Mouse (Mus musculus) intestine, postnatal 0 days (tissue): ENCODE data around the gene Gm4969. TPM values are rescaled to one million over a fixed set of nuclear protein-coding genes. Genes with fewer than 3 reads are reported as not detected.

Experiments used
- ATAC-seq: fragments of 200-750 bp; cut with Nextera tagmentation; 2 replicates; pipeline ENCODE4 v1.8.0; 2017; ENCODE audit warnings: mild to moderate bottlenecking, moderate TSS enrichment, moderate library complexity
- H3K27ac ChIP-seq: fragments of 300-500 bp; sonication (generic); 2 replicates; pipeline ENCODE4 v1.5.1; 2014; ENCODE audit warnings: mild to moderate bottlenecking, low read depth, low read length, moderate library complexity
- H3K27me3 ChIP-seq: fragments of 300-500 bp; sonication (generic); replicated peaks from 2 replicates; pipeline ENCODE4 v1.6.1; 2014; ENCODE audit warnings: low read length, mixed read lengths; ENCODE audit not compliant: control insufficient read depth, insufficient read depth
- H3K36me3 ChIP-seq: fragments of 300-500 bp; sonication (generic); 2 replicates; pipeline ENCODE4 v1.6.1; 2014; ENCODE audit warnings: mild to moderate bottlenecking, moderate library complexity; ENCODE audit not compliant: control insufficient read depth, insufficient read depth
- H3K4me1 ChIP-seq: fragments of 300-500 bp; sonication (generic); replicated peaks from 2 replicates; pipeline ENCODE4 v1.6.1; 2014; ENCODE audit warnings: antibody characterized with exemption, low read length, mixed read lengths; ENCODE audit not compliant: control insufficient read depth, insufficient read depth
- H3K4me2 ChIP-seq: fragments of 300-500 bp; sonication (generic); replicated peaks from 2 replicates; pipeline ENCODE4 v1.6.1; 2014; ENCODE audit warnings: low read depth, mild to moderate bottlenecking, moderate library complexity
- H3K4me3 ChIP-seq: fragments of 300-500 bp; sonication (generic); 2 replicates; pipeline ENCODE4 v1.5.1; 2014; ENCODE audit warnings: low read depth, low read length
- H3K9ac ChIP-seq: fragments of 300-500 bp; sonication (generic); 2 replicates; pipeline ENCODE4 v1.6.1; 2014; ENCODE audit warnings: mild to moderate bottlenecking, low read depth, low read length
- H3K9me3 ChIP-seq: fragments of 300-500 bp; sonication (generic); 2 replicates; pipeline ENCODE4 v1.6.1; 2016; ENCODE audit warnings: mixed run types; ENCODE audit not compliant: control insufficient read depth
- CTCF ChIP-seq: sonication (generic); IDR thresholded peaks from 2 replicates; pipeline ENCODE4 v1.5.1; 2016; ENCODE audit warnings: low read depth, mild to moderate bottlenecking, control low read depth, antibody characterized with exemption, moderate library complexity
- WGBS: fragments of 180-500 bp; shearing (Covaris S2); extraction: QIAGEN DNeasy Blood & Tissue Kit; methylation state at CpG from one replicate; pipeline ENCODE4 v1.1.7; 2014; 5-methylcytosine and 5-hydroxymethylcytosine counted together
- polyA plus RNA-seq: library from polyadenylated mRNA; unstranded; fragments of >200 nt; fragmentation: Nextera tagmentation; extraction: Ambion mirVana; gene quantifications from 2 replicates; pipeline ENCODE4 v1.2.1, GENCODE M21; 2015

Gene Gm4969
- polyA plus RNA-seq, 1 experiment from 2014 or later, result 0.38 TPM

DNA sequence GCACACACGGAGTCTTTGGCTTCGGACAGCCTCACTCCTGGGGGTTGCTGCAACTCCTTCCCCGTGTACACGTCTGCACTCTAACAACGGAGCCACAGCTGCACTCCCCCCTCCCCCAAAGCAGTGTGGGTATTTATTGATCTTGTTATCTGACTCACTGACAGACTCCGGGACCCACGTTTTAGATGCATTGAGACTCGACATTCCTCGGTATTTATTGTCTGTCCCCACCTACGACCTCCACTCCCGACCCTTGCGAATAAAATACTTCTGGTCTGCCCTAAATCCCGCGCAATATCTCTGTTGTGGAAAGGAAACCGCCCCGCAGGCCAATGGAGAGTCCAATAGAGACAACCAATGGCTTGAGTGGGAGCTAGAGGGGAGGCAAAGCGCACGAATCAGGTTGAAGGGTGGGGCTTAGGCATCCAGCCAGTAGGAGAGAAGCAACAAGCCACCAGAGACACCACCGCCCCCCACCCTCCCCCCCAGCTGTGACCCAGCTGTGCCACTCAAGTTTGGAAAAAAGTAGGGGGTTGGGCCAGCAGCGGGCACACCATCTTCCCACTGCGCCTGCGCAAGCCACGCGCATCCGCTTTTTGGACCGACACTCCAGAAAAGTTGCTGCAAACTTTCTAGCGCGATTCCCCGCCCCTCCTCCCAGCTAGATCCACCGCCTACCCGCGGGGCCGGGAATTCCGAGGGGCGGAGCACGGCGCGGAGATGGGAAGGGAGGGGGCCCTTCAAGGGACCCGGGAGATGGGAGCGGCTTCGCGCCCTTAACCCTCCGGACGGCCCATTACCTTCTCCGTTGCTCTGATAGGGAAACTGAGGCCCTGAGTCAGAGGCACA, 24.4 kb downstream of the Gm4969 start:
- WGBS, result under 1% methylated on average over 45 of the region's 45 CpGs
- TF ChIP-seq CTCF, result no peak
- Histone ChIP-seq H3K27ac (peak overlapping the region; percentile 93), H3K4me3 (peak overlapping the region; percentile 63), H3K4me1 (peaks cover 6% of the 10 kb centered on the region), H3K9ac (peak overlapping the region; percentile 81), H3K9me3 (no peaks in the 10 kb centered on the region), H3K4me2 (peak overlapping the region; percentile 95), H3K36me3 (peaks cover 7% of the 10 kb centered on the region; the same call in 1 of the 2 replicates), H3K27me3 (no peaks in the 10 kb centered on the region)
- peak; percentile 78 for ATAC-seq

DNA sequence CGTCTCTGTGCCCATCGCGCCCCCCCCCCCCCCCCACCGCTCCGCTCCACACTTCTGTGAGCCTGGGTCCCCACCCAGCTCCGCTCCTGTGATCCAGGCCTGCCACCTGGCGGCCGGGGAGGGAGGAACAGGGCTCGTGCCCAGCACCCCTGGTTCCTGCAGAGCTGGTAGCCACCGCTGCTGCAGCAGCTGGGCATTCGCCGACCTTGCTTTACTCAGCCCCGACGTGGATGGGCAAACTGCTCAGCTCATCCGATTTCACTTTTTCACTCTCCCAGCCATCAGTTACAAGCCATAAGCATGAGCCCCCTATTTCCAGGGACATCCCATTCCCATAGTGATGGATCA, 25.0 kb downstream of the Gm4969 start:
- no peaks in the 10 kb centered on the region for H3K9me3 ChIP-seq
- no peak overlapping the region for H3K9ac ChIP-seq
- under 1% methylated on average over 13 of the region's 15 CpGs for WGBS
- H3K27me3 ChIP-seq, result no peaks in the 10 kb centered on the region
- peak overlapping the region; percentile 95 for H3K4me2 ChIP-seq
- TF ChIP-seq CTCF, result peak; percentile 92
- H3K36me3 ChIP-seq, result peaks cover 7% of the 10 kb centered on the region; the same call in 1 of the 2 replicates
- peak overlapping the region; percentile 63 for H3K4me3 ChIP-seq
- peaks cover 6% of the 10 kb centered on the region for H3K4me1 ChIP-seq
- peak; percentile 52 for ATAC-seq
- no peak overlapping the region for H3K27ac ChIP-seq

GRCm38 (mm10) chr7:19092381-19093173, 25.6 kb downstream of the Gm4969 start:
- Histone ChIP-seq H3K4me2 (peak overlapping the region; percentile 95), H3K27ac (no peak overlapping the region; the same call in 1 of the 2 replicates), H3K9ac (no peak overlapping the region), H3K9me3 (no peaks in the 10 kb centered on the region), H3K36me3 (peaks cover 7% of the 10 kb centered on the region; the same call in 1 of the 2 replicates), H3K27me3 (no peaks in the 10 kb centered on the region), H3K4me3 (peak overlapping the region; percentile 63), H3K4me1 (peaks cover 6% of the 10 kb centered on the region)
- no peak for ATAC-seq
- WGBS, result 18% methylated on average over 38 of the region's 38 CpGs
- TF ChIP-seq CTCF, result no peak

DNA sequence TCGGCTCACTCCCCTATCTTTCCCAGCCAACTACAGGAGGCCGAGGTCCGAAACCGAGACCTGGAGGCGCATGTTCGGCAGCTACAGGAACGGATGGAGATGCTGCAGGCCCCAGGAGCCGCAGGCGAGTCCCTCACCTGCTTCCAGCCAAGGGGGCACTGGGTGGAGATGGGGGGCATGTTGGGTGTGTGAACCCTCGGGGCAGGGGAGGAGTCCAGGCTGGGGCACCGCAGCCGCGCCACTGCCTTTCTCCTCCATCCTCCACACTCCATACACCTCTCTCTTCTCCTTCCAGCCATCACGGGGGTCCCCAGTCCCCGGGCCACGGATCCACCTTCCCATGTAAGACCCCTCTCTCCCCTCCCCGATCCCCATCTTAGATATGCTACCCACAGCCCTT, 26.3 kb downstream of the Gm4969 start:
- ATAC-seq, result no peak
- TF ChIP-seq CTCF, result no peak
- Histone ChIP-seq H3K4me2 (no peak overlapping the region), H3K27me3 (no peaks in the 10 kb centered on the region), H3K36me3 (peaks cover 11% of the 10 kb centered on the region), H3K27ac (no peak overlapping the region), H3K4me3 (no peak overlapping the region), H3K4me1 (peaks cover 3% of the 10 kb centered on the region), H3K9ac (no peak overlapping the region), H3K9me3 (no peaks in the 10 kb centered on the region)
- 69% methylated on average over 17 of the region's 17 CpGs for WGBS

- Histone ChIP-seq H3K4me3 (no peak overlapping the region), H3K9me3 (no peaks in the 10 kb centered on the region), H3K4me2 (no peak overlapping the region), H3K27ac (no peak overlapping the region), H3K27me3 (no peaks in the 10 kb centered on the region), H3K36me3 (peaks cover 11% of the 10 kb centered on the region), H3K9ac (no peak overlapping the region), H3K4me1 (no peaks in the 10 kb centered on the region; the same call in none of the 2 replicates)
- peak; percentile 87 for TF ChIP-seq CTCF
- WGBS, result 45% methylated on average over 10 of the region's 10 CpGs
- no peak for ATAC-seq
These were observed 29.4 kb downstream of the Gm4969 start for GRCm38 (mm10) chr7:19088813-19089212.

DNA sequence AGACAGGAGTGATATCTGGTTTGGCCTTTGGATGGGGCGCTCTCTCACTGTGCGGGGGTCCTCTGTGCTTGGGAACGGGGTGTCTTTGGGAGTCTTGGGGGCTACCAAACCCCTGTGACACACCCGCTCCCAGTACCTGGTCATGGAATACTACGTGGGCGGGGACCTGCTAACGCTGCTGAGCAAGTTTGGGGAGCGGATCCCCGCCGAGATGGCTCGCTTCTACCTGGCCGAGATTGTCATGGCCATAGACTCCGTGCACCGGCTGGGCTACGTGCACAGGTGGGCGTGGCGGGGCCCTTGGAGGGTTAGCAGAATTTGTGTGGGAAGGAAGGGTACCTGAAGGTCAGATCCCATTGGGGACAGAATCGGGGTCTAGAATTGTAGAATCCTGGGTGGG, 31.4 kb downstream of the Gm4969 start:
- peaks cover 12% of the 10 kb centered on the region for H3K36me3 ChIP-seq
- H3K4me3 ChIP-seq, result no peak overlapping the region
- no peak overlapping the region for H3K9ac ChIP-seq
- no peak overlapping the region for H3K27ac ChIP-seq
- no peaks in the 10 kb centered on the region for H3K9me3 ChIP-seq
- WGBS, result 66% methylated on average over 18 of the region's 18 CpGs
- H3K27me3 ChIP-seq, result no peaks in the 10 kb centered on the region
- no peak for ATAC-seq
- 0 out of 2 replicates have a peak overlapping the region, but pooled peaks have one; percentile 49 for H3K4me2 ChIP-seq
- TF ChIP-seq CTCF, result no peak
- no peaks in the 10 kb centered on the region for H3K4me1 ChIP-seq
